Mouse (Mus musculus): ENCODE results near the gene Cirbp. TPM values are rescaled to one million over a fixed set of nuclear protein-coding genes. Genes with fewer than 3 reads are reported as not detected.
A peak's percentile ranks its signal among the peaks of the same experiment; 100 is the strongest.

Gene Cirbp
- polyA plus RNA-seq, 1 experiment from 2014 or later = 81.5 TPM

DNA sequence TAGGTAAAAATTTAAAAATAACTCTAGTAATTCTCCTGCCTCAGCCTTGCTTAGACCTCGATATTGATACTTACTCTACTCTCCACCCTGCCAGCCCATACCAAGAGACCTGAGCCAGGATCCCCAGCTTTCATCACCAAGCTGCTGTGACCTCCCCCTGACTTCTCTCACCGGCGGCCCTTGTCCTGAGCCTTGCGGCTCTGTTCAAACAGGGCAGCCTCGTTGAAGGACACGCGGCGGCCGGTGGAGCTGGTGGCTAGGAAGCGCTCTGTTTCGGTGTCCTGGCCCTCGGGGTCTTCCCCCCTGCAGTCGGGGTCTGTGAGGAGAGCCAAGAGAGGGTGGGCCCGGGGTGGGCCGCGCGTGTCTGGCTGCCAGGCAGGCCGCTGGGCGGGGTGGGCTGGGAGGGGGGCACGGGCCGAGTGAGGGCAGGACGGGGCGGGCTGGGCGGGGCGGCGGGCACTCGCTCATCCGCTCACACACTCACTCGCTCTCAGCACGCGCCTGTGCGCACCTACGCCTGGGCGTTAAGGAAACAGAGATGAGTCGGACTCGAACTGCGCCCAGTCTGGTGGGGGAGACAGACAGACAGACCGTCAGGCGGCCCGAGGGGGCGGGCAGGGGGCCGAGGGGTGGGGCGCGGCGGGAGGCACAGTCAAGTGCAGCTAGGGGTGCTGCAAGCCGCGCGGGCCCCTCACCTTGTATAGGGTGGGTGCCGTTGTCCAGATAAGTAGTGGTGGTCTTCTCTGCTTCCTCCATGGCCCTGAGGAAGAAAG lies 29.4 kb upstream of the Cirbp start:
- H3K4me1 ChIP-seq (ENCODE audit: control insufficient read depth, insufficient read depth, low read length) = peaks cover 38% of the 10 kb centered on the region
- peaks cover 22% of the 10 kb centered on the region for H3K27me3 ChIP-seq (ENCODE audit: control insufficient read depth, insufficient read depth, low read length)

DNA sequence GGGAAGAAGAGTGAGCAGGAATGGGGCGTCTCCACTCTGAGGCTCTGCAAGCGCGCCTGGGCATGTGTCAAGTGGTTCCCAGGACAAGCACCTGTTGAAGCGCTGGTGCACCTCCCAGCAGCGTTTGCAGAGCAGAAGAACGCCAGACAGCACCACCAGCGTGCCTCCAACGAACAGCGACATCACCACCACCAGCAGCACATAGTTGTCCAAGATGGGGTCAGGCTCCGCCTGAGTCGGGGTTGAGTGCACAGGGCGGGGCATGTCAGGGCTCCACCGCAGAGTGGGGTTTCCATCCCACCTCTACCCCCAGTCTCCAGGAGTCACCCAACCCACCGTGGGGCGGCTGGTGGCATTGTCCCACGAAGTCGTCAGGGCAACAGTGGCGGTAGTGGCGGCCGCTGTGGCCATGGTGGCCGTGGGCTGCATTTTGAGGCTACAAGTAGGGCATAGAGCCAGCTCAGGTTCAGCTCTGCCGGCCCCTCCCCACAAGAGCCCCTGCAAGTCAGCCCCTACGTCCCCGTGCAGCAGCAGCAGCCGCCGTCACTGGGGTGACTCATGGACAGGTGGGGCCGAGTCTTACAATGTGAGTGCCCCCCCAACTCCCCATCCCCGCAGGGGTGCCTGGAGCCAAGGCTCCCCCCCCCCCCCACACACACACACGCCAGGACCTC lies 28.7 kb upstream of the Cirbp start:
- Histone ChIP-seq H3K4me1 (ENCODE audit: control insufficient read depth, insufficient read depth, low read length) (peaks cover 30% of the 10 kb centered on the region), H3K4me2 (peak overlapping the region; percentile 94), H3K4me3 (ENCODE audit: low read depth, low read length) (peak overlapping the region; percentile 74), H3K9ac (ENCODE audit: low read length) (peak overlapping the region; percentile 87), H3K36me3 (ENCODE audit: control insufficient read depth, insufficient read depth, low read length) (no peaks in the 10 kb centered on the region), H3K27me3 (ENCODE audit: control insufficient read depth, insufficient read depth, low read length) (peaks cover 21% of the 10 kb centered on the region), H3K27ac (ENCODE audit: low read depth, low read length) (no peak overlapping the region; the same call in 1 of the 2 replicates), H3K9me3 (ENCODE audit: control insufficient read depth, low read length) (no peaks in the 10 kb centered on the region)
- WGBS = 4% methylated on average over 29 of the region's 29 CpGs
- ATAC-seq (ENCODE audit: low FRiP score) = no peak
- DNase-seq (ENCODE audit: low spot score, missing footprints) = no peak

More for the DNA sequence above, 29.4 kb upstream of the Cirbp start:
- ATAC-seq (ENCODE audit: low FRiP score) (no peak), DNase-seq (ENCODE audit: low spot score, missing footprints) (no peak)
- H3K4me2 ChIP-seq = peak overlapping the region; percentile 94
- H3K36me3 ChIP-seq (ENCODE audit: control insufficient read depth, insufficient read depth, low read length) = no peaks in the 10 kb centered on the region
- 15% methylated on average over 46 of the region's 49 CpGs for WGBS
- no peaks in the 10 kb centered on the region for H3K9me3 ChIP-seq (ENCODE audit: control insufficient read depth, low read length)
- H3K27ac ChIP-seq (ENCODE audit: low read depth, low read length) = no peak overlapping the region
- H3K4me3 ChIP-seq (ENCODE audit: low read depth, low read length) = peak overlapping the region; percentile 74; the same call in 1 of the 2 replicates
- no peak overlapping the region for H3K9ac ChIP-seq (ENCODE audit: low read length)

DNA sequence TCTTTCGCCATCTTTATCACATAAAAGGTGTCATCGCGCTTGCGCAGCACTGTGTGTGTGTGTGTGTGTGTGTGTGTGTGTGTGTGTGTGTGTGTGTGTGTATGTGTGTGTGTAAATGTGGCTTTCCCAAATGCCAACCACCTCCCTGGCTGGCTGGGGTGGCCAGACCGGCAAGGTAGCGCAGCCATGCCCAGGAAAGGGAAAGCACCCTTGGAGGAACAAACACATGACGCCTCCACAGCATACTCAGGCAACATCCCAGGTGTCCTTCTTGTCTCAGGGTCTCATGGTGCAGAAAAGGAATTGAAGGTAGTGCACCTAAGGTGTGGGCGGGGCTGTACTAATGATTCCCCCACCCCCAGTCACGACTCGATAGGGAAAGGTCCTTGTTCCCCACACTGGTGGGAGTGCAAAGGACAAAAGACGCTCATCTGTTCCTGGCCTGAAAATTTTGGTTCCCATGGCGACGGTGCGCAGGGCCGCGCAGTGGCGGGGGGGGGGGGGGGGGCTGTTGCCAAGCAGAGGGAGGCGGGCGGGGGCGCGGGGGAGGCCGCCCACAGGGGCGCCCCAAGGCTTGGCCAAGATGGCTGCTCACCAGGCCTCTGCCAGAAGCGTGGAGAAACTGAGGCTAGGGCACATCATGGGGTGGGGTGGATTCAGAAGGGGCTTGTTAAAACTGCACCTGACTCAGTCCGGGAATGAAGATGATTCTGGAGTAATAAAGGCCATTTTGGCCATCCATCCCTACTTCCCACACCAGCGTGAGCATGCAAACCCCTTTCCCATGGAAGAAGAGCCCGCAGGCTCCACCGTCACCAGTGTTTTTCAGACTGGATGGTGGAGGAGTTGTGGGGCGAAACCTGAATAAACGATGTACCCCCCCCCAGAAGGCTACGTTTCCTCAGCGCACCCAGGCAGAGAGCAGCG lies 27.9 kb upstream of the Cirbp start:
- Histone ChIP-seq H3K9ac (ENCODE audit: low read length) (peak overlapping the region; percentile 87), H3K4me3 (ENCODE audit: low read depth, low read length) (peak overlapping the region; percentile 74), H3K27me3 (ENCODE audit: control insufficient read depth, insufficient read depth, low read length) (peaks cover 21% of the 10 kb centered on the region), H3K9me3 (ENCODE audit: control insufficient read depth, low read length) (no peaks in the 10 kb centered on the region), H3K4me2 (peak overlapping the region; percentile 94), H3K4me1 (ENCODE audit: control insufficient read depth, insufficient read depth, low read length) (peaks cover 32% of the 10 kb centered on the region), H3K27ac (ENCODE audit: low read depth, low read length) (peak overlapping the region; percentile 76), H3K36me3 (ENCODE audit: control insufficient read depth, insufficient read depth, low read length) (no peaks in the 10 kb centered on the region)
- peak; percentile 96 for DNase-seq (ENCODE audit: low spot score, missing footprints)
- 5% methylated on average over 24 of the region's 33 CpGs for WGBS
- no peak for ATAC-seq (ENCODE audit: low FRiP score)

DNA sequence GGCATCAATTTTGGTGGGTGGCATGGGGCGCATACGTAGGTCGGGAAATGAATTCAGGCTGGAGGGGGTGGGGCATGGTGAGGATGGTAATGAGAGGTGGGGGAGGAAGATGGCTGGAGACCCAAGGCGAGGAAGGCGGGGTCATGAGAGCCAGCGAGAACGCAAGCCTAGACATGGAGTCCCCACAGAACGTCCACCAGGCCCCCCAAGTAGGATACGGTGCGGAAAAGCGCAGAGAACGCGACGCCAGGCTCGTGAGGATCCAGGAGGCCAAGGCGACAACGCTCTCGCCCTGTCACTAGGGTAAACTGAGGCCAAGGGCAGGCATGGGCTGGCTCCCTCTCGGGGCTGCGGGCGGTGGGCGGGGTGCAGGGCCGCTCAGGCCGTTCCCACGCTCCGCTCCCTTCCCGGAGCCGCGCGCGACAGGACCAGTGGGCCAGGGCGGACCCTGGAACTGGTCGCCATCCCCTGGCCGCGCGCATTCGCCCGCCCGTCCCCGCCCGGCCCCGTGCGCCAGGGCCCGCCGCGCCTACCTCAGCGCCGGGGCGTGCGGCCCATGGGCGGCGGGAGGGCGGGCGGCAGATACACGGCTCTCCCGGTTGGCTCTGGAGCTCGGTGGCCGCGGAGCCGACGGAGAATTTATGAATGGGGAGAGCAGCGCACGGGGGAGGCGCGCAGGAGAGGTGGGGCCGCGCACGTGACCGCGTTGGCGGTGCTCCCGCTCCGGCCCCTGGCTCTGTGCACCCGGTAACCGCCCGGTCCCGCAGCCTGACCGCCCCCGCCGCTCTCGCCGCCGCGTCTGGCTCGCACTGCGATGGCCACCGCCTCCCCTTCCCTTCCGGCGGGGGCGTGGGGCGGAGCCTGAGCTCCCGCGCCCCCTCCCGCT lies 27.0 kb upstream of the Cirbp start, which contains the start of gene Atp5d:
Gene Atp5d, plus strand, starts transcription at position 80 of the 886 bp plus-strand sequence.
- peak; percentile 97 for DNase-seq (ENCODE audit: low spot score, missing footprints)
- peak within 1 kb of the TSS; percentile 76 for H3K27ac ChIP-seq (ENCODE audit: low read depth, low read length)
- H3K9ac ChIP-seq (ENCODE audit: low read length) = peak within 1 kb of the TSS; percentile 87
- H3K4me2 ChIP-seq = peak within 1 kb of the TSS; percentile 94
- peaks cover 21% of the 10 kb centered on the region for H3K27me3 ChIP-seq (ENCODE audit: control insufficient read depth, insufficient read depth, low read length)
- H3K4me1 ChIP-seq (ENCODE audit: control insufficient read depth, insufficient read depth, low read length) = peaks cover 34% of the 10 kb centered on the region
- peak within 1 kb of the TSS; percentile 74 for H3K4me3 ChIP-seq (ENCODE audit: low read depth, low read length)
- under 1% methylated on average over 76 of the region's 94 CpGs for WGBS
- ATAC-seq (ENCODE audit: low FRiP score) = peak; percentile 12; the same call in 1 of the 2 replicates
- H3K36me3 ChIP-seq (ENCODE audit: control insufficient read depth, insufficient read depth, low read length) = 0 out of 2 replicates have a peak, but pooled peaks cover 2% of the 10 kb centered on the region
- H3K9me3 ChIP-seq (ENCODE audit: control insufficient read depth, low read length) = no peaks in the 10 kb centered on the region

DNA sequence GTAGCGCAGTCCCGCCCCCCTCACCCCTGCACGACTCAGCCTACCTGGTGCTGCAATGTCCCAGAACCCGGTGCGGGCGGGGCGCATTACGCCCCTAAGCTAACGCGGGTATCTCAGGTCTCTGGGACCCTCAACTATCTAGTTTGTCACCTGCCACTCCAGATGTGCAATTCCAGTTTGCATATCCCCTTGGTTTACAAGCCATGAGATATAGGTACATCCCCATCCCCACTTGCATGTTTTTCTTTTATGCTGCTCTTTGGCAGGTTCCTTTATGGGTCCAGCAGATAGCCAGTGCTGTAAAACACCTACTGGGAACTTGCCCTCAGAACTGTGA lies 26.4 kb upstream of the Cirbp start:
- WGBS = 2% methylated on average over 10 of the region's 10 CpGs
- H3K36me3 ChIP-seq (ENCODE audit: control insufficient read depth, insufficient read depth, low read length) = 0 out of 2 replicates have a peak, but pooled peaks cover 2% of the 10 kb centered on the region
- H3K4me1 ChIP-seq (ENCODE audit: control insufficient read depth, insufficient read depth, low read length) = peaks cover 34% of the 10 kb centered on the region
- peak overlapping the region; percentile 87 for H3K9ac ChIP-seq (ENCODE audit: low read length)
- H3K4me2 ChIP-seq = peak overlapping the region; percentile 94
- peaks cover 21% of the 10 kb centered on the region for H3K27me3 ChIP-seq (ENCODE audit: control insufficient read depth, insufficient read depth, low read length)
- H3K4me3 ChIP-seq (ENCODE audit: low read depth, low read length) = peak overlapping the region; percentile 74
- ATAC-seq (ENCODE audit: low FRiP score) (no peak), DNase-seq (ENCODE audit: low spot score, missing footprints) (no peak)
- H3K9me3 ChIP-seq (ENCODE audit: control insufficient read depth, low read length) = no peaks in the 10 kb centered on the region
- peak overlapping the region; percentile 76 for H3K27ac ChIP-seq (ENCODE audit: low read depth, low read length)

DNA sequence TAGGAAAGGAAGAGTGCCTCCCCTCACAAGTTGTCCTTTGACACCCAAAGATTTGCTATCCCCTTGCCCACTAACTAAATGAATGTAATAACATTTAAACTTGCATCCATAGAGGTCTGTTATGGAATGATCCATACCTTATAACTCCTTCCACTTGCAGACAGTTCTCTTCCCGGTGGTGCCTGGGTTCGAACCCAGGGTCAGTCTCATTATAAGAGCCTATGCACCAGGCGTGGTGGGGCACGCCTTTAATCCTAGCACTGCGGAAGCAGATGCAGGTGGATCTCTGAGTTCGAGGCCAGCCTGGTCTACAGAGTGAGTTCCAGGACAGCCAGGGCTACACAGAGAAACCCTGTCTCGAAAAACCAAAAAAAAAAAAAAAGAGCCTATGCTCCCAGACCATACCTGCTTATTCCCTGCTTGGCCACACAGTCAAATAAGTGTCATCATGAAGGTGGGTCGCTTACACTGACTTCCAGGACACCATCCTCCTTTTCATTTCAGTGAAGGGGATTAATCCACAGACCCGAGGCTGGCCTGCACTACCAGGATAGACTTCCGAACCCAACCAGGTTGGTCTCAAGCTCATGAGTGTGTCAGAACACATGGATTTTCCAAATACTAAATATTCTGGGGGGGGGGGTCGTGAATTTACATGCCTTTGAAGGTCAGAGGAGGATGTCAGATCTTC lies 25.7 kb upstream of the Cirbp start:
- H3K4me2 ChIP-seq = no peak overlapping the region
- H3K4me3 ChIP-seq (ENCODE audit: low read depth, low read length) = no peak overlapping the region
- ATAC-seq (ENCODE audit: low FRiP score) = no peak
- H3K9me3 ChIP-seq (ENCODE audit: control insufficient read depth, low read length) = no peaks in the 10 kb centered on the region
- 0 out of 2 replicates have a peak, but pooled peaks cover 2% of the 10 kb centered on the region for H3K36me3 ChIP-seq (ENCODE audit: control insufficient read depth, insufficient read depth, low read length)
- peaks cover 34% of the 10 kb centered on the region for H3K4me1 ChIP-seq (ENCODE audit: control insufficient read depth, insufficient read depth, low read length)
- H3K27me3 ChIP-seq (ENCODE audit: control insufficient read depth, insufficient read depth, low read length) = peaks cover 21% of the 10 kb centered on the region
- DNase-seq (ENCODE audit: low spot score, missing footprints) = no peak
- no peak overlapping the region for H3K27ac ChIP-seq (ENCODE audit: low read depth, low read length)
- WGBS = 73% methylated on average over 11 of the region's 11 CpGs
- no peak overlapping the region for H3K9ac ChIP-seq (ENCODE audit: low read length)

DNA sequence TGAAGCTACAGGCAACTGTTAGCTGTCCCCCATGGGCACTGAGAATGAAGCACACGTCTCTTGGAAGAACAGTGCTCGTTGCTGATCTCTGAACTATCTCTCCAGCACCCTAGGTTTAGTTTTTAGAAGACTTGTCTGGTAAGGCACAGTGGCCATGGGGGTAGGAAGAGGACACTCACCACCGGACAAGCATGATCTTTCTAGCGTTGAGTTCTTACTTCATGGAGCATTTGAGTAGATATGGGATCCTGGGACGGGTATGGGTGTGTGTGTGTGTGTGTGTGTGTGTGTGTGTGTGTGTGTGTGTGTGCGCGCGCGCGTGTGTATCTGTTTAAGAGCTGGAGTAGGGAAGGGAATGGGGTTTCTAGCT lies 25.1 kb upstream of the Cirbp start, which contains the start of gene Cbarp:
Gene Cbarp, minus strand, starts transcription at position 170 of the 370 bp plus-strand sequence.
- DNase-seq (ENCODE audit: low spot score, missing footprints) (no peak), ATAC-seq (ENCODE audit: low FRiP score) (no peak)
- peak within 1 kb of the TSS; percentile 81 for H3K4me2 ChIP-seq
- no peaks in the 10 kb centered on the region for H3K9me3 ChIP-seq (ENCODE audit: control insufficient read depth, low read length)
- H3K27ac ChIP-seq (ENCODE audit: low read depth, low read length) = 0 out of 2 replicates have a peak within 1 kb of the TSS, but pooled peaks have one; percentile 26
- peaks cover 34% of the 10 kb centered on the region for H3K4me1 ChIP-seq (ENCODE audit: control insufficient read depth, insufficient read depth, low read length)
- peak within 1 kb of the TSS; percentile 17 for H3K9ac ChIP-seq (ENCODE audit: low read length)
- peak within 1 kb of the TSS; percentile 74 for H3K4me3 ChIP-seq (ENCODE audit: low read depth, low read length)
- H3K36me3 ChIP-seq (ENCODE audit: control insufficient read depth, insufficient read depth, low read length) = 0 out of 2 replicates have a peak, but pooled peaks cover 2% of the 10 kb centered on the region
- peaks cover 19% of the 10 kb centered on the region for H3K27me3 ChIP-seq (ENCODE audit: control insufficient read depth, insufficient read depth, low read length)
- 72% methylated on average over 10 of the region's 10 CpGs for WGBS

All from midbrain, embryonic 11.5 days (tissue).